ENCODE assay signal across 11 mouse cellular contexts in genomic region chr16:31533196-31533777, GRCm38 (mm10).
DNase-seq lines count a peak whose midpoint lies in the region; ATAC-seq and TF ChIP-seq lines count a peak whose summit lies in the region.
"Had no signal": no experiment of that assay in that cellular context is flagged by ENCODE, and none has a peak within 500 bp of the region (broad histone marks: within the 10 kb centered on the region; RNA-seq: fewer than 3 reads in every experiment).

No protein-coding gene starts in this region.

- intact Hi-C loops in heart, adult 2 months (cut with DNase I): no loop called here
- intact Hi-C loops in heart, postnatal 36 days (cut with DNase I): no loop called here

- H3K36me3 ChIP-seq in heart, adult 2 months (ENCODE audit: control insufficient read depth, insufficient read depth, low read length): no peaks in the 10 kb centered on the region
- peaks cover 29 to 74% of the 10 kb centered on the region in 2 experiments for H3K36me3 ChIP-seq in CH12.LX (replicated peaks in 1 of 2; ENCODE audit: control insufficient read depth in 1 of 2, insufficient read depth in 1 of 2, low read length in 1 of 2)
- H3K36me3 ChIP-seq in liver, embryonic 15.5 days (replicated peaks): no peaks in the 10 kb centered on the region
- H3K36me3 ChIP-seq: forebrain, embryonic 15.5 days; hindbrain, embryonic 15.5 days; limb, embryonic 15.5 days had no signal

- no peaks in the 10 kb centered on the region for H3K27me3 ChIP-seq in heart, adult 2 months (ENCODE audit: control insufficient read depth, insufficient read depth, low read length)
- no peaks in the 10 kb centered on the region for H3K27me3 ChIP-seq in CH12.LX (replicated peaks)
- peaks cover 18% of the 10 kb centered on the region for H3K27me3 ChIP-seq in liver, embryonic 15.5 days
- H3K27me3 ChIP-seq in cerebellum, adult 2 months (ENCODE audit: control insufficient read depth, insufficient read depth, low read length): no peaks in the 10 kb centered on the region
- H3K27me3 ChIP-seq: forebrain, embryonic 15.5 days; hindbrain, embryonic 15.5 days; limb, embryonic 15.5 days had no signal

- peak; percentile 92 for ATAC-seq in liver, embryonic 15.5 days (ENCODE audit: insufficient read depth)
- no peak for ATAC-seq in cerebellum, adult (ENCODE audit: insufficient number of reproducible peaks, low FRiP score, low TSS enrichment)

- no peak overlapping the region for H3K9ac ChIP-seq in heart, adult 2 months (ENCODE audit: low read depth, low read length)
- H3K9ac ChIP-seq in CH12.LX (ENCODE audit: insufficient read depth, low read depth): no peak overlapping the region
- H3K9ac ChIP-seq in liver, embryonic 15.5 days: no peak overlapping the region
- H3K9ac ChIP-seq: forebrain, embryonic 15.5 days; hindbrain, embryonic 15.5 days; limb, embryonic 15.5 days had no signal

- no peak for TF ChIP-seq POLR2A in heart, adult 2 months (IDR thresholded peaks at IDR 0.05; ENCODE audit: insufficient read depth, low read depth, low read length)
- no peak for TF ChIP-seq POLR2A in CH12.LX (IDR thresholded peaks at IDR 0.05; ENCODE audit: low read depth, low read length)
- TF ChIP-seq POLR2A in cerebellum, adult 2 months (IDR thresholded peaks at IDR 0.05; ENCODE audit: borderline replicate concordance, insufficient read depth, low read length): no peak

- no peak for TF ChIP-seq EP300 in heart, adult 2 months (IDR thresholded peaks at IDR 0.05; ENCODE audit: insufficient read depth, low read depth, low read length)
- no peak for TF ChIP-seq EP300 in CH12.LX (IDR thresholded peaks at IDR 0.05; ENCODE audit: low read length)

- DNase-seq in heart, adult 2 months: no peak
- no peak for DNase-seq in heart, postnatal 36 days
- no peak for DNase-seq in CH12.LX (ENCODE audit: extremely low read depth)
- peak; percentile 62 for DNase-seq in c-Kit-positive CD71-positive TER-119-positive erythroid progenitor cells, embryonic 14.5 days (ENCODE audit: low spot score)
- DNase-seq in adrenal gland, adult 18-20 months (ENCODE audit: low spot score in 2 of 2): no peak
- no peak for DNase-seq in cerebellum, adult 2 months

- TF ChIP-seq RAD21 in CH12.LX (IDR thresholded peaks at IDR 0.05; ENCODE audit: low read depth, low read length): no peak

- in situ Hi-C loops in CH12.LX (cut with MboI; ENCODE audit: low pct_ligation_motif_present, low pct_unique_long_range_greater_than_20kb, low sequenced_read_pairs): no loop called here

- dilution Hi-C loops in CH12.LX (cut with MboI; ENCODE audit: extremely low pct_ligation_motif_present, extremely low pct_unique_long_range_greater_than_20kb, low sequenced_read_pairs): no loop called here

- 31% methylated on average over 6 of the region's 6 CpGs for WGBS in heart, adult 2 months
- 23% methylated on average over 6 of the region's 6 CpGs for WGBS in liver, embryonic 15.5 days (ENCODE audit: insufficient replicate concordance)
- WGBS in cerebellum, adult 2 months: 69% methylated on average over 6 of the region's 6 CpGs

- no peaks in the 10 kb centered on the region for H3K9me3 ChIP-seq in CH12.LX (replicated peaks; ENCODE audit: low read length)
- H3K9me3 ChIP-seq in liver, embryonic 15.5 days (replicated peaks): no peaks in the 10 kb centered on the region
- H3K9me3 ChIP-seq: forebrain, embryonic 15.5 days; hindbrain, embryonic 15.5 days; limb, embryonic 15.5 days had no signal

- H3K27ac ChIP-seq in heart, adult 2 months: no peak overlapping the region
- H3K27ac ChIP-seq in CH12.LX (ENCODE audit: insufficient read depth, low read depth): no peak overlapping the region
- no peak overlapping the region for H3K27ac ChIP-seq in liver, embryonic 15.5 days (replicated peaks)
- H3K27ac ChIP-seq in cerebellum, adult 2 months (ENCODE audit: insufficient read depth, low read length): no peak overlapping the region
- H3K27ac ChIP-seq: forebrain, embryonic 15.5 days; hindbrain, embryonic 15.5 days; limb, embryonic 15.5 days had no signal

- TF ChIP-seq CTCF in heart, adult 2 months (IDR thresholded peaks at IDR 0.05): 0 out of 2 replicates have a peak, but pooled peaks have one; percentile 9
- peak in 1 of 2 experiments; percentile 4; a peak in 1 of 4 replicates for TF ChIP-seq CTCF in CH12.LX (conservative IDR thresholded peaks at IDR 0.05 in 1 of 2, IDR thresholded peaks at IDR 0.05 in 1 of 2; ENCODE audit: low read depth in 2 of 2, low read length in 2 of 2)
- TF ChIP-seq CTCF in cerebellum, adult 2 months (IDR thresholded peaks at IDR 0.05; ENCODE audit: borderline replicate concordance, insufficient read depth, low read depth, low read length): no peak

- no peak overlapping the region for H3K4me3 ChIP-seq in heart, adult 2 months
- H3K4me3 ChIP-seq in CH12.LX (replicated peaks in 1 of 3; ENCODE audit: low read depth in 2 of 3, low read length in 2 of 3, poor library complexity in 1 of 3): no peak overlapping the region
- H3K4me3 ChIP-seq in liver, embryonic 15.5 days (replicated peaks): no peak overlapping the region
- no peak overlapping the region for H3K4me3 ChIP-seq in cerebellum, adult 2 months (replicated peaks; ENCODE audit: insufficient read depth, low read depth, low read length)
- H3K4me3 ChIP-seq: forebrain, embryonic 15.5 days; hindbrain, embryonic 15.5 days; limb, embryonic 15.5 days had no signal

- no peaks in the 10 kb centered on the region for H3K79me2 ChIP-seq in heart, adult 2 months (replicated peaks; ENCODE audit: control insufficient read depth, insufficient read depth, low read length)
- no peaks in the 10 kb centered on the region for H3K79me2 ChIP-seq in CH12.LX (replicated peaks; ENCODE audit: control insufficient read depth, extremely low read depth, insufficient read depth, poor library complexity, severe bottlenecking)

- no peak overlapping the region for H3K4me2 ChIP-seq in CH12.LX (ENCODE audit: insufficient read depth, low read depth, poor library complexity, severe bottlenecking)
- H3K4me2 ChIP-seq in liver, embryonic 15.5 days: peak overlapping the region; percentile 45
- H3K4me2 ChIP-seq: forebrain, embryonic 15.5 days; hindbrain, embryonic 15.5 days; limb, embryonic 15.5 days had no signal

- no peaks in the 10 kb centered on the region for H3K4me1 ChIP-seq in heart, adult 2 months (ENCODE audit: control insufficient read depth, insufficient read depth, low read length)
- peaks cover 0 to 39% of the 10 kb centered on the region in 2 experiments; a peak in 2 of 4 replicates for H3K4me1 ChIP-seq in CH12.LX (ENCODE audit: control insufficient read depth in 1 of 2, insufficient read depth in 2 of 2)
- H3K4me1 ChIP-seq in liver, embryonic 15.5 days (replicated peaks): peaks cover 41% of the 10 kb centered on the region
- H3K4me1 ChIP-seq in cerebellum, adult 2 months (ENCODE audit: control insufficient read depth, insufficient read depth, low read length): peaks cover 21% of the 10 kb centered on the region; the same call in 1 of the 2 replicates

TF ChIP-seq in CH12.LX, 34 proteins besides CTCF, POLR2A, EP300 and RAD21:
- TF ChIP-seq UBTF (IDR thresholded peaks at IDR 0.05; ENCODE audit: low read depth, low read length): no peak
- TF ChIP-seq ZKSCAN1 (IDR thresholded peaks at IDR 0.05; ENCODE audit: borderline replicate concordance, low read depth, low read length): no peak
- TF ChIP-seq RCOR1 (conservative IDR thresholded peaks at IDR 0.05; ENCODE audit: low read depth, low read length): no peak
- no peak for TF ChIP-seq ETS1 (conservative IDR thresholded peaks at IDR 0.05; ENCODE audit: low read depth, low read length)
- TF ChIP-seq HCFC1 (IDR thresholded peaks at IDR 0.05; ENCODE audit: low read depth, low read length): no peak
- TF ChIP-seq IRF4 (IDR thresholded peaks at IDR 0.05; ENCODE audit: low read depth, low read length): no peak
- TF ChIP-seq POLR2AphosphoS2 (IDR thresholded peaks at IDR 0.05; ENCODE audit: low read depth, low read length): peak; percentile 27; the same call in 1 of the 2 replicates
- TF ChIP-seq SMC3 (IDR thresholded peaks at IDR 0.05; ENCODE audit: low read depth, low read length): peak; percentile 5; the same call in 1 of the 2 replicates
TF ChIP-seq in CH12.LX: peak in this region for 2.
